Comparison of ENCODE assay signal across 8 mouse cellular contexts in the genomic region with DNA sequence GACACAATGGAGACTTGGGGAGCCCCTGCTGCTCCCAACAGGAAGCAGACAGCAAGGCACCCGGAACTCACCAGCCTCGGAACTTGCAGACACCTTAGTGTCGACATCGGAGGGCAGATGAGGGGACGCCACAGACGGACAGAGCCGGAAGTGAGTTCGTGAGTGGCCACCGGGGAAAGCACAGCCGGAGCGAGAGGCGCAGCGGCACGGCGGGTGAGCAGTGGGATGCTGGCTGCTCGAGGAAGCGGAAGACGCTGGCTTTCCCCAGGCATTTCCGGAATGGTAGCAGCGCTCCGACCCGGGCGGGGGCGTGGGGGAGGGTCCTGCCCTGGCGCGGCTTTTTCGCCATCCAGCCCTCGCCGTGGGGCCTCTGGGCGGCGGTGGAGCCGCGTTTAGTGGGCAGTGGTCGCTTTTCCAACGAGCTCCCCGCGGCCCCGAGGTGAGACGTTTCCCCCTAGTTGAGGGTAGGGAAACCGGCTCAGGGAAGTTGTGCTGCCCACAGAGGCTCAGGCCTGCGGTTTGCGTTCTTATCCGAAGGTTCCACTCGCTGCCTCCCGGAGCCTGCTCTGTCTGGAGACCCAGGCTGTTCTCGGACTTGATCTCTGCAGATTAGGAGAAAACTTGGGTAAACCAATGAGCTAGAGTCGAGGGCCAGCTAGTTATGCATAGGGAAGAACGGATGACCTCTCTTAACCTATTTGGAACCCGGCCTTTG. TPM values are rescaled to one million over a fixed set of nuclear protein-coding genes. Genes with fewer than 3 reads are reported as not detected.
DNase-seq lines count a peak whose midpoint lies in the region; ATAC-seq and TF ChIP-seq lines count a peak whose summit lies in the region.

Gene Top3b (plus strand): TSS at position 120 of the 715 bp plus-strand sequence.
Gene Vpreb1 (minus strand): TSS at position 227 of the 715 bp plus-strand sequence.

- peak; percentile 96 for ATAC-seq in forebrain, embryonic 12.5 days (ENCODE audit: low FRiP score)
- ATAC-seq in heart, postnatal 0 days (ENCODE audit: insufficient read depth, low read depth) = peak; percentile 97
- ATAC-seq in liver, embryonic 16.5 days (ENCODE audit: low read depth) = peak; percentile 96
- ATAC-seq in neural tube, embryonic 13.5 days (ENCODE audit: low read depth) = peak; percentile 97

- TF ChIP-seq CTCF in E14TG2a.4 (conservative IDR thresholded peaks at IDR 0.05; ENCODE audit: low read length) = no peak
- TF ChIP-seq CTCF in heart, postnatal 0 days (IDR thresholded peaks at IDR 0.05; ENCODE audit: low read depth) = peak; percentile 30; the same call in 1 of the 2 replicates
- TF ChIP-seq CTCF in testis, adult 2 months (IDR thresholded peaks at IDR 0.05; ENCODE audit: control insufficient read depth, insufficient read depth, insufficient replicate concordance, low read depth, low read length) = peak; percentile 21; the same call in 1 of the 2 replicates

- H3K36me3 ChIP-seq in E14TG2a.4 (ENCODE audit: insufficient read depth, low read length) = peaks cover 36% of the 10 kb centered on the region
- peaks cover 5% of the 10 kb centered on the region for H3K36me3 ChIP-seq in forebrain, embryonic 12.5 days (replicated peaks)
- peaks cover 7% of the 10 kb centered on the region; the same call in 1 of the 2 replicates for H3K36me3 ChIP-seq in heart, postnatal 0 days (replicated peaks; ENCODE audit: control insufficient read depth, insufficient read depth, low read length)
- peaks cover 5% of the 10 kb centered on the region; the same call in 1 of the 2 replicates for H3K36me3 ChIP-seq in liver, embryonic 16.5 days (ENCODE audit: control insufficient read depth, insufficient read depth)
- peaks cover 14% of the 10 kb centered on the region for H3K36me3 ChIP-seq in neural tube, embryonic 13.5 days
- no peaks in the 10 kb centered on the region for H3K36me3 ChIP-seq in testis, adult 2 months (ENCODE audit: control insufficient read depth, insufficient read depth, low read length)

- peak within 1 kb of the TSS; percentile 86 for H3K9ac ChIP-seq in forebrain, embryonic 12.5 days
- peak within 1 kb of the TSS; percentile 85 for H3K9ac ChIP-seq in heart, postnatal 0 days (replicated peaks; ENCODE audit: low read depth, low read length)
- H3K9ac ChIP-seq in liver, embryonic 16.5 days (ENCODE audit: low read depth, low read length) = peak within 1 kb of the TSS; percentile 88
- peak within 1 kb of the TSS; percentile 91 for H3K9ac ChIP-seq in neural tube, embryonic 13.5 days

- no peaks in the 10 kb centered on the region for H3K9me3 ChIP-seq in E14TG2a.4 (ENCODE audit: low read length)
- peaks cover under 1% of the 10 kb centered on the region; the same call in 1 of the 2 replicates for H3K9me3 ChIP-seq in forebrain, embryonic 12.5 days
- no peaks in the 10 kb centered on the region for H3K9me3 ChIP-seq in heart, postnatal 0 days (replicated peaks; ENCODE audit: control insufficient read depth, low read length)
- no peaks in the 10 kb centered on the region for H3K9me3 ChIP-seq in liver, embryonic 16.5 days (replicated peaks; ENCODE audit: control insufficient read depth, low read length)
- H3K9me3 ChIP-seq in neural tube, embryonic 13.5 days = peaks cover 1% of the 10 kb centered on the region; the same call in 1 of the 2 replicates

- peak within 1 kb of the TSS; percentile 98 for H3K4me3 ChIP-seq in E14TG2a.4 (replicated peaks; ENCODE audit: low read length)
- H3K4me3 ChIP-seq in forebrain, embryonic 12.5 days (replicated peaks) = peak within 1 kb of the TSS; percentile 77
- H3K4me3 ChIP-seq in heart, postnatal 0 days (ENCODE audit: low read depth, low read length) = peak within 1 kb of the TSS; percentile 75
- peak within 1 kb of the TSS; percentile 83 for H3K4me3 ChIP-seq in liver, embryonic 16.5 days (ENCODE audit: low read depth, low read length)
- peak within 1 kb of the TSS; percentile 82 for H3K4me3 ChIP-seq in neural tube, embryonic 13.5 days
- peak within 1 kb of the TSS; percentile 94 for H3K4me3 ChIP-seq in testis, adult 2 months (ENCODE audit: control insufficient read depth, low read depth, low read length)

- TF ChIP-seq EP300 in heart, postnatal 0 days (IDR thresholded peaks at IDR 0.05; ENCODE audit: low read depth) = peak; percentile 57; the same call in 1 of the 2 replicates

- peak within 1 kb of the TSS; percentile 95 for H3K27ac ChIP-seq in forebrain, embryonic 12.5 days
- H3K27ac ChIP-seq in heart, postnatal 0 days (ENCODE audit: low read depth) = peak within 1 kb of the TSS; percentile 96
- peak within 1 kb of the TSS; percentile 89 for H3K27ac ChIP-seq in liver, embryonic 16.5 days (ENCODE audit: low read length)
- peak within 1 kb of the TSS; percentile 96 for H3K27ac ChIP-seq in neural tube, embryonic 13.5 days (replicated peaks)
- peak within 1 kb of the TSS; percentile 85 for H3K27ac ChIP-seq in testis, adult 2 months (ENCODE audit: control insufficient read depth, insufficient read depth, low read depth, low read length)

- TF ChIP-seq POLR2A in testis, adult 2 months (IDR thresholded peaks at IDR 0.05; ENCODE audit: control insufficient read depth, low read depth, low read length) = peak; percentile 92

- H3K4me1 ChIP-seq in E14TG2a.4 (replicated peaks; ENCODE audit: low read depth, low read length) = peaks cover 71% of the 10 kb centered on the region
- peaks cover 9% of the 10 kb centered on the region for H3K4me1 ChIP-seq in forebrain, embryonic 12.5 days
- peaks cover 18% of the 10 kb centered on the region; the same call in 1 of the 2 replicates for H3K4me1 ChIP-seq in heart, postnatal 0 days (ENCODE audit: control insufficient read depth, insufficient read depth)
- H3K4me1 ChIP-seq in liver, embryonic 16.5 days (ENCODE audit: control insufficient read depth, low read depth, low read length) = peaks cover 9% of the 10 kb centered on the region
- peaks cover 15% of the 10 kb centered on the region for H3K4me1 ChIP-seq in neural tube, embryonic 13.5 days (replicated peaks)
- H3K4me1 ChIP-seq in testis, adult 2 months (ENCODE audit: control insufficient read depth, insufficient read depth, low read length) = peaks cover 3% of the 10 kb centered on the region

- DNase-seq in c-Kit-positive CD71-positive TER-119-positive erythroid progenitor cells, embryonic 14.5 days (ENCODE audit: low spot score) = peak; percentile 86
- peak; percentile 93 for DNase-seq in heart, postnatal 0 days (ENCODE audit: low spot score)
- peak; percentile 90 to 95 for DNase-seq in kidney, postnatal 4 days

- no peaks in the 10 kb centered on the region for H3K27me3 ChIP-seq in E14TG2a.4 (ENCODE audit: insufficient read depth, low read length)
- H3K27me3 ChIP-seq in forebrain, embryonic 12.5 days = no peaks in the 10 kb centered on the region
- no peaks in the 10 kb centered on the region for H3K27me3 ChIP-seq in heart, postnatal 0 days (ENCODE audit: control insufficient read depth, insufficient read depth, low read length)
- no peaks in the 10 kb centered on the region for H3K27me3 ChIP-seq in liver, embryonic 16.5 days (ENCODE audit: control insufficient read depth, insufficient read depth, low read depth, low read length)
- no peaks in the 10 kb centered on the region for H3K27me3 ChIP-seq in neural tube, embryonic 13.5 days
- H3K27me3 ChIP-seq in testis, adult 2 months (ENCODE audit: control insufficient read depth, insufficient read depth, low read length) = no peaks in the 10 kb centered on the region

- WGBS in forebrain, embryonic 12.5 days = under 1% methylated on average over 49 of the region's 49 CpGs
- WGBS in heart, postnatal 0 days = 0% methylated on average over 49 of the region's 49 CpGs
- under 1% methylated on average over 44 of the region's 49 CpGs for WGBS in liver, embryonic 16.5 days (ENCODE audit: insufficient replicate concordance)
- WGBS in neural tube, embryonic 13.5 days = under 1% methylated on average over 49 of the region's 49 CpGs

- H3K4me2 ChIP-seq in forebrain, embryonic 12.5 days = peak within 1 kb of the TSS; percentile 68
- H3K4me2 ChIP-seq in heart, postnatal 0 days (ENCODE audit: low read depth, low read length) = peak within 1 kb of the TSS; percentile 65
- peak within 1 kb of the TSS; percentile 67 for H3K4me2 ChIP-seq in liver, embryonic 16.5 days (ENCODE audit: low read depth, low read length)
- peak within 1 kb of the TSS; percentile 70 for H3K4me2 ChIP-seq in neural tube, embryonic 13.5 days

RNA-seq across cellular contexts. Expression of gene Top3b, which starts in this region (rescaled TPM):
- 64.3 and 66.5 TPM in 2 replicates for polyA plus RNA-seq in forebrain, embryonic 12.5 days (2016; fragmentation: Nextera tagmentation; extraction: Ambion mirVana)
- total RNA-seq in heart, postnatal 0 days (2014; rRNA removed; ENCODE audit: low replicate concordance) = 63.8 and 68.9 TPM in 2 replicates
- polyA plus RNA-seq in heart, postnatal 0 days (2015; fragmentation: Nextera tagmentation; extraction: Ambion mirVana) = 31.1 and 34.0 TPM in 2 replicates
- polyA plus RNA-seq in liver, embryonic 16.5 days (2015; fragmentation: Nextera tagmentation; extraction: Ambion mirVana) = 19.3 and 22.6 TPM in 2 replicates
- polyA plus RNA-seq in neural tube, embryonic 13.5 days (2015; fragmentation: Nextera tagmentation; extraction: Ambion mirVana) = 65.0 and 66.5 TPM in 2 replicates
- 86.6 and 87.1 TPM in 2 replicates for polyA plus RNA-seq in testis, adult 2 months (2012; rRNA removed)

RNA-seq across cellular contexts. Expression of gene Vpreb1, which starts in this region (rescaled TPM):
- 2.1 and 2.9 TPM in 2 replicates for polyA plus RNA-seq in forebrain, embryonic 12.5 days (2016; fragmentation: Nextera tagmentation; extraction: Ambion mirVana)
- total RNA-seq in heart, postnatal 0 days (2014; rRNA removed; ENCODE audit: low replicate concordance) = not detected in 2 replicates
- 0.44 and 1.0 TPM in 2 replicates for polyA plus RNA-seq in heart, postnatal 0 days (2015; fragmentation: Nextera tagmentation; extraction: Ambion mirVana)
- polyA plus RNA-seq in liver, embryonic 16.5 days (2015; fragmentation: Nextera tagmentation; extraction: Ambion mirVana) = 12.4 and 15.4 TPM in 2 replicates
- polyA plus RNA-seq in neural tube, embryonic 13.5 days (2015; fragmentation: Nextera tagmentation; extraction: Ambion mirVana) = 1.2 and 2.1 TPM in 2 replicates
- polyA plus RNA-seq in testis, adult 2 months (2012; rRNA removed) = 0.15 and 0.65 TPM in 2 replicates

Comparison
In these comparisons a context has a peak if more than half of its experiments do, and no peak if none do; other contexts are left out.
1. Peak in every context shown above with its lines: DNase-seq, ATAC-seq, H3K4me3 ChIP-seq and H3K27ac ChIP-seq.